Mouse (Mus musculus) embryonic stem cell, embryonic (primary cell): ENCODE measurements around the gene Csgalnact2.

Experiments
- CTCF ChIA-PET, 4 experiments: fragments of 300-600 bp in 2 of 4; fragments of 350-600 bp in 2 of 4; sonication (Branson Sonifier 250); formaldehyde crosslinking; loops; one replicate each; lab custom pipeline; 2022; ENCODE audit warnings: inconsistent platforms in 2 of 4; lab: Charles Lee
- POLR2A ChIA-PET, 4 experiments: fragments of 300-600 bp in 2 of 4; fragments of 350-600 bp in 2 of 4; sonication (Branson Sonifier 250); formaldehyde crosslinking; loops; one replicate each; lab custom pipeline; 2022; ENCODE audit warnings: antibody characterized with exemption in 4 of 4, inconsistent platforms in 1 of 4; lab: Charles Lee

Csgalnact2 gene

GRCm38 (mm10) chr6:118087955-118088354 lies 51.0 kb downstream of the Csgalnact2 start:
- CTCF ChIA-PET = interaction anchor here in 1 of 4 experiments (1.5 kb wide), 1 partner anchor 23 kb away, joined by 6 read pairs; no protein-coding TSS in a partner anchor
- POLR2A ChIA-PET = no interaction called here

GRCm38 (mm10) chr6:118084596-118084995 lies 54.3 kb downstream of the Csgalnact2 start:
- ChIA-PET CTCF (interaction anchor here in 2 of 4 experiments (0.6 to 1.9 kb wide), 3 partner anchors 20 to 253 kb away, joined by 5 to 6 read pairs (median 5); no protein-coding TSS in a partner anchor), POLR2A (interaction anchor here in 2 of 4 experiments (1.0 to 2.5 kb wide), 4 partner anchors 9 to 22 kb away, joined by 3 to 6 read pairs (median 4); no protein-coding TSS in a partner anchor)

DNA sequence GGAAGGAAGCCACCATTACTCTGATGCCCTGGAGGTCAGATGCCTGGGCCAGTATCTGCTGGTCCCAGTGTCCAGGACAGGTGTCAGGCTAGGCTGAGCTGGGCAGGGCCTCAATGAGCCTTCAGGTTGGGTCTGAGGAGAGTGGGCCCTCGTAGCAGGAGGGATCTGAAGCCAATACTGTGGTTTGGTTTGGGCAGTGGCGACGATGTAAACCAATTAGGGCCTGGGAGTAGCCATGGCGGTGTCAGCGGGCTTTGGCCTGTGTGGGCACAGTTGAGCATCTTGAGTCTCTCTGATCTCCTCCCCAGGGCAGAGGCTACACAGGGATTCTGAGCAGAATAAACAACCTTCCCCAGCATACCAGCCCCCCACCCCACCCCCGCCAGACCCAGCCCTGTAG lies 55.3 kb downstream of the Csgalnact2 start:
- CTCF ChIA-PET = interaction anchor here in 3 of 4 experiments (0.6 to 1.2 kb wide), 4 partner anchors 13 to 38 kb away, joined by 3 to 8 read pairs (median 3); no protein-coding TSS in a partner anchor
- POLR2A ChIA-PET = interaction anchor here in 1 of 4 experiments (0.6 to 0.7 kb wide), 2 partner anchors 155 to 184 kb away, joined by 5 read pairs; no protein-coding TSS in a partner anchor

DNA sequence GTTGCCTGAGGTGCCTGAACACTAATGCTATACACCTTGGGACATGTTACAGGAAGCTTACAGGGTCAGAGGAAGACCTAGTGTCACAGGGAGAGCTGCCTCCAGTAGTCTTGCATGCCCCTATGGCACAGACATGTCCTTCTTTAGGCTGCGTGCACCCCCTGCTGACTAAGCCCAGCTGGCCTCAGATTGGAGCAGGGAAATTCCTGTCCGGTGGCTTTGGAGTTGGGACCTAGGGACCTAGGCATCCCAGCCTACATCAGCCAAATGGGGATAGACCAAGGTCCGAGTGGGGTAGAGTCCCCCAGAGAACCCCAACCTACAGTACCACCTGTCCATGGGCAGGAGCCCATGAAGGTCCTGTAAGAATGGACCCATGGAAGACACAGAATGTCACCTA lies 56.6 kb downstream of the Csgalnact2 start:
- CTCF ChIA-PET = interaction anchor here in 3 of 4 experiments (0.6 to 1.1 kb wide), 3 partner anchors 16 to 130 kb away, joined by 3 to 4 read pairs (median 3); no protein-coding TSS in a partner anchor

DNA sequence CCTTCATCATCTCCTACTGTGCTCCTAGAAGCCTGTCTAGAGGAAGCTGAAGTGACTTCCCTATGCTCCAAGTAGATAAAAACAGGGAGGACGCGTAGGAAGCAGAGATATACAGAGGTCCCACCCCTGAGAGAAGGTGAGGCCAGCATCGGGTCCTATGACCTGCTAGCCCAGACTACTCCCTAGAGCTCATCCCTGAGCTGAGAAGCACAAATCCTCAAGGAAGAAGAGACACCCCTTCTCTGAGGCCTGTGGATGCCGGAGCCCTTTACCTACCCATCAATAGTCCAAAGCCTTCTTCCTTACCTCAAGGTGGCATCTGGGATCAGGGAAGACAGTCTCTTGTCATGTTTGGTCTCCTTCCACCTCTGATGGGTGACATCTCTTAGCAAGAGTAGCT lies 58.2 kb downstream of the Csgalnact2 start:
- POLR2A ChIA-PET = interaction anchor here in 2 of 4 experiments (0.6 to 2.6 kb wide), 4 partner anchors 10 to 763 kb away, joined by 3 to 8 read pairs (median 4); no protein-coding TSS in a partner anchor
- CTCF ChIA-PET = no interaction called here

More for the DNA sequence above, 56.6 kb downstream of the Csgalnact2 start:
- POLR2A ChIA-PET = interaction anchor here in 1 of 4 experiments (2.6 kb wide), 1 partner anchor 16 kb away, joined by 8 read pairs; no protein-coding TSS in a partner anchor

GRCm38 (mm10) chr6:118079762-118080465 lies 59.0 kb downstream of the Csgalnact2 start:
- POLR2A ChIA-PET = interaction anchor here in 1 of 4 experiments (0.6 to 1.1 kb wide), 3 partner anchors 12 to 764 kb away, joined by 3 to 6 read pairs (median 3); no protein-coding TSS in a partner anchor
- CTCF ChIA-PET = interaction anchor here in 1 of 4 experiments (1.2 to 1.4 kb wide), 2 partner anchors 14 to 15 kb away, joined by 3 to 7 read pairs; no protein-coding TSS in a partner anchor

GRCm38 (mm10) chr6:118079292-118079691 lies 59.6 kb downstream of the Csgalnact2 start:
- POLR2A ChIA-PET = interaction anchor here in 1 of 4 experiments (0.8 to 1.1 kb wide), 2 partner anchors 11 to 13 kb away, joined by 3 read pairs; no protein-coding TSS in a partner anchor
- CTCF ChIA-PET = interaction anchor here in 1 of 4 experiments (1.2 to 1.4 kb wide), 2 partner anchors 13 to 14 kb away, joined by 3 to 7 read pairs; no protein-coding TSS in a partner anchor

DNA sequence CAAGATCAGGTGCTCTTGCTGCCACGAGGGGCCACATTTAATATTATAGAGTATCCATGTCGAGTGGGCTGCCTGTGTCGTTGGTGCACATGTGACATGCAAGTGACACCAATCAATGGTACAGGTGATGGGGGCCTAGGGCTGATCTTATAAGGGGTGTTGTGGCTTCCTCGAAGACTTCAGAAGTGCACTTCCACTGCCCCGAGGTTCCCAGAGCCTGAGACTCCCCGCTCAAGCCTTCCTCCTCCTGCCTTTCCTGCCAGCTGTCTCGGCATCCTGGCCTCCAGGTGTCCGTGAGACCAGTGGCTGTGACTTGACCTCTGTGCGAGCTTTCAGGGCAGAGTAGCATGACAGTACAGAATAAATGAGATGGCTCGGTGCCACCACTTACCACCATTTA lies 60.2 kb downstream of the Csgalnact2 start:
- POLR2A ChIA-PET = interaction anchor here in 1 of 4 experiments (2.9 kb wide), 1 partner anchor 13 kb away, joined by 14 read pairs; no protein-coding TSS in a partner anchor

DNA sequence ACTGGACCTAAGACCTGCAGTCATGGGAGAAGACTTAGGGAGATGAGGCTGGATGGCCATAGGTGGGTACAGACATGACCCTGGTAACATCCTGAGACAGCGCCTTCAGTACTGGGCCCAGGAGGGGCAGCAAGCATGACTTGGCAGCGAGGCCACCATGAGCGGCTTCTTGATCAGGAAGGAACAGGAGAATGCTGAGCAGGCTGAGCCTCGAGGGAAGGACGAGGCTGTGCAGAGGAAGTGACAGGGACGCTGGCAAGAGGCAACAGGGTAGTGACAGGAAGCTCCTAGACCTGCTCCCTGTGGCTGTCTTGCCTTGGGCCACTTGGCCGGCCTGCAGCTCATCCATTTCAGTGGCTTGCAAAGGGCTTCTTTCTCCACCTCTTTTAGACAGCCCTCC lies 61.5 kb downstream of the Csgalnact2 start:
- ChIA-PET POLR2A (interaction anchor here in 2 of 4 experiments (1.1 to 2.9 kb wide), 5 partner anchors 10 to 145 kb away, joined by 3 to 14 read pairs (median 8); no protein-coding TSS in a partner anchor), CTCF (interaction anchor here in 2 of 4 experiments (0.6 to 4.9 kb wide), 3 partner anchors 11 to 303 kb away, joined by 3 to 40 read pairs (median 5); no protein-coding TSS in a partner anchor)

More for the DNA sequence above, 60.2 kb downstream of the Csgalnact2 start:
- CTCF ChIA-PET = interaction anchor here in 2 of 4 experiments (1.2 to 1.4 kb wide), 2 partner anchors 13 to 14 kb away, joined by 3 to 5 read pairs; no protein-coding TSS in a partner anchor

DNA sequence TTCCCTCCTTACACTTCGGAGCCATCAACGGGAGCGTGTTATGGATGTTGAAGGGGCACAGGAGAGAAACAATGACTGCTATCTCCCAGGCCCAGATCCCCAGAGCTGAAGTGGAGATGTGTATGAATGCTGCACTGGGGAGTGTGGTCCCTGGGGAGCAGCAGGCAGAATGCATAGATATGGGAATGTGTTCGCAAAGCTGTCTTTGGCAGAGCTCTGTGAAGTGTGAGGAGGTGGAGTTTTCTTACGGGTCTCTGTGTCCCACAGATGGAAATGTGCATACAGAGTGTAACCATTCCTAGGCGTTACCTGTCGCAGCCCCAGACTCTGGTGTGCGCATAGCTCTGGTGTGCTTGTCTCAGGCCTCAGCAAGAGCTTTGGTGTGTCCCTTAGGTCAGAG lies 62.2 kb downstream of the Csgalnact2 start:
- ChIA-PET CTCF (interaction anchor here (0.6 to 4.9 kb wide), 10 partner anchors 9 to 144 kb away, joined by 3 to 40 read pairs (median 3); no protein-coding TSS in a partner anchor), POLR2A (interaction anchor here in 3 of 4 experiments (0.6 to 2.9 kb wide), 8 partner anchors 9 to 144 kb away, joined by 3 to 14 read pairs (median 7); no protein-coding TSS in a partner anchor)

GRCm38 (mm10) chr6:118076256-118076655 lies 62.7 kb downstream of the Csgalnact2 start:
- POLR2A ChIA-PET = interaction anchor here in 3 of 4 experiments (0.6 to 2.9 kb wide), 11 partner anchors 9 to 170 kb away, joined by 3 to 14 read pairs (median 4); no protein-coding TSS in a partner anchor
- CTCF ChIA-PET = interaction anchor here (0.6 to 4.9 kb wide), 9 partner anchors 9 to 144 kb away, joined by 3 to 40 read pairs (median 3); no protein-coding TSS in a partner anchor

- CTCF ChIA-PET = interaction anchor here (0.6 to 4.9 kb wide), 5 partner anchors 8 to 109 kb away, joined by 3 to 40 read pairs (median 5); no protein-coding TSS in a partner anchor
Observed at GRCm38 (mm10) chr6:118074151-118074550, 64.8 kb downstream of the Csgalnact2 start.

GRCm38 (mm10) chr6:118072176-118072575 lies 66.8 kb downstream of the Csgalnact2 start:
- ChIA-PET CTCF (interaction anchor here in 1 of 4 experiments (0.6 kb wide), 1 partner anchor 26 kb away, joined by 3 read pairs; no protein-coding TSS in a partner anchor), POLR2A (interaction anchor here in 2 of 4 experiments (0.6 to 0.7 kb wide), 2 partner anchors 25 to 348 kb away, joined by 3 to 4 read pairs; no protein-coding TSS in a partner anchor)

More at GRCm38 (mm10) chr6:118074151-118074550, 64.8 kb downstream of the Csgalnact2 start:
- POLR2A ChIA-PET = interaction anchor here in 1 of 4 experiments (0.8 kb wide), 1 partner anchor 9 kb away, joined by 3 read pairs; no protein-coding TSS in a partner anchor

- ChIA-PET POLR2A (interaction anchor here in 1 of 4 experiments (0.7 kb wide), 1 partner anchor 349 kb away, joined by 4 read pairs; no protein-coding TSS in a partner anchor), CTCF (interaction anchor here in 1 of 4 experiments (0.7 kb wide), 1 partner anchor 8 kb away, joined by 6 read pairs; no protein-coding TSS in a partner anchor)
Observed at GRCm38 (mm10) chr6:118071416-118071815, 67.5 kb downstream of the Csgalnact2 start.

DNA sequence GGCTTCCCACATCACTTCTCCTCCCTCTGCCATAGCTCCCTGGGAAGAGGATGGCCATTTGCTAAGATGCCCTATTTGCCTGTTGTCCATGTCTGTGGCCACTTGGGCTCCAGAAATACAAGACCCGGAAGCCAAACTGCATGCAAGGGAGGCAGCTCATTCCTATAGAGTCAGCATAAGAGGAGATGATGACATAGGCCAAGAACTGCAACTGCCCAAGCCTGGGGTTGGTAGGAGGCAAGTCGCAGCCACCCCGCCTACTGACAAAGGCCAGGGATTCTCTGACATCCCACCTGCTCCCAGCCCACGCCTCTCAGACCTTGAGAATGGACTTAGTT lies 68.0 kb downstream of the Csgalnact2 start:
- CTCF ChIA-PET = interaction anchor here in 1 of 4 experiments (0.7 kb wide), 1 partner anchor 8 kb away, joined by 6 read pairs; no protein-coding TSS in a partner anchor
- POLR2A ChIA-PET = no interaction called here

DNA sequence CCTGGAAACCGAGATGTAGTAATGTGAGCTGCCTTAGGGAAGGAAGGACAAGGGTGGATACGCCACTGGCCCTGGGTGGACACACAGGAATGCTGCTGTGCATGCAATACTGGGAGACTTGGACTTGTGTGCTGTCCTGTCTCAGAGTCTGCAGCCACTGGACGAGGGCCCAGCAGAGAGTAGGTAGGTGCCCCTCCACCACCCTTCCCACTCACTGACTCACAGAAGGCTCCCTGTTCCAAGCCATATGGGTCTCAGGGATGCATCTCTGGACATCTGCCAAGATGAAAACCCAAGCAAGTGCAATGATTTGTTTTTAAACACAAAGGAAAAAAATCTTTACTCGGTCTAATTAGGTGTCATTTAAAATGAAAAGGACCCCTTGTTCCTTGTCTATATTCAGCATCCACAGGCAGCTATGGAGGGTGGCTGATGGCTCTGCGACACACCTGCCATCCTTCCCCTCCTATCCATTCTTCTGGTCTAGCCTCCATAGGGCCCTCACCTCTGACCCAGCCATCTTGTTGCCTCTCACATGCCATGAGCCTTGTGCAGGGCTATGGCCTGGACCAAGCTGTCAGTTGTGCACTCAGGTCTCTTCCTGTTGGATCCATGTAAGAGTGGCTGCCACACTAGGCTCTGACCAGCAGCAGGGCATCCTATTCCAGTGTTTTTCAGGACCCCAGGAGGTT lies 68.5 kb downstream of the Csgalnact2 start:
- ChIA-PET CTCF (interaction anchor here in 2 of 4 experiments (0.5 to 0.7 kb wide), 3 partner anchors 7 to 309 kb away, joined by 3 to 12 read pairs (median 6); no protein-coding TSS in a partner anchor), POLR2A (no interaction called here)

DNA sequence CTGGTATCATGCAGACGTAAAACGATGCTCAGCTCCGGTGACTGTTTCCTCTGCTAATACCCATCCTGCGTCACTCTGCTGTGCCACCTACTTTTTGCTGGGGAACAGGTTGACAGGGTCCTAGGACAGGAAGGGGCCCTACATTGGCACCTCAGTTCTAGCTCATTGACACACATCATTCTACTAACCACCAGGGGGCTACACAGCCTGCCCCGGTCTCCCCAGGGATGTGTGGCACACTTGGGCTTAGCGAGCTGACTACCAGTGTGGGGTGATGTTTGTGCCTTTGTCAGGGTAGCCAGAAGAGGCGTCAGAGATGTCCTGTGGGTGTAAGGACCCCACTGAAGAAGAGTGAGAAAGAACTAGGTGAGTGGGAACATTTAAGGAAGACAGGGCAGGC lies 71.2 kb downstream of the Csgalnact2 start:
- CTCF ChIA-PET = interaction anchor here (0.5 to 5.3 kb wide), 15 partner anchors 8 to 817 kb away, joined by 3 to 44 read pairs (median 3); no protein-coding TSS in a partner anchor
- POLR2A ChIA-PET = interaction anchor here in 3 of 4 experiments (0.7 to 4.7 kb wide), 17 partner anchors 9 to 160 kb away, joined by 3 to 30 read pairs (median 4); partner anchors contain the start of gene Csgalnact2 (in 2 of the 3)
